Mouse (Mus musculus) ES-Bruce4 (cell line): ENCODE measurements around the gene 4930502E18Rik. TPM values are rescaled to one million over a fixed set of nuclear protein-coding genes. Genes with fewer than 3 reads are reported as not detected.

Source experiments
- H3K27ac ChIP-seq: 2 replicates; pipeline ENCODE4 v1.5.1; 2012; ENCODE audit warnings: low read length, inconsistent platforms; ENCODE audit not compliant: insufficient read depth
- H3K27me3 ChIP-seq: 2 replicates; pipeline ENCODE4 v1.6.1; 2012; ENCODE audit warnings: mild to moderate bottlenecking, low read length, inconsistent platforms; ENCODE audit not compliant: control insufficient read depth, poor library complexity, insufficient read depth, severe bottlenecking
- H3K36me3 ChIP-seq: 2 replicates; pipeline ENCODE4 v1.6.1; 2012; ENCODE audit warnings: inconsistent platforms, mild to moderate bottlenecking, low read length, moderate library complexity; ENCODE audit not compliant: control insufficient read depth, poor library complexity, insufficient read depth, severe bottlenecking
- H3K4me1 ChIP-seq: one replicate; pipeline ENCODE4 v1.8.1; 2011; ENCODE audit warnings: low read length; ENCODE audit not compliant: control insufficient read depth, insufficient read depth
- H3K4me3 ChIP-seq: 2 replicates; pipeline ENCODE4 v1.5.1; 2011; ENCODE audit warnings: low read depth, mild to moderate bottlenecking, low read length
- H3K9ac ChIP-seq: 2 replicates; pipeline ENCODE4 v1.6.1; 2012; ENCODE audit warnings: low read depth, mild to moderate bottlenecking, inconsistent platforms; ENCODE audit not compliant: poor library complexity, severe bottlenecking
- H3K9me3 ChIP-seq: replicated peaks from 2 replicates; pipeline ENCODE4 v1.6.1; 2012; ENCODE audit warnings: mild to moderate bottlenecking, low read length, inconsistent platforms; ENCODE audit not compliant: control insufficient read depth, poor library complexity, insufficient read depth, severe bottlenecking
- CTCF ChIP-seq: IDR thresholded peaks from one replicate; pipeline ENCODE4 v1.8.1; 2011; ENCODE audit warnings: low read depth, low read length
- EP300 ChIP-seq: IDR thresholded peaks from 2 replicates; pipeline ENCODE4 v1.6.1; 2011; ENCODE audit warnings: low read depth, low read length; ENCODE audit not compliant: insufficient read depth
- POLR2A ChIP-seq: IDR thresholded peaks from one replicate; pipeline ENCODE4 v1.8.1; 2011; ENCODE audit warnings: low read length; ENCODE audit not compliant: insufficient read depth
- polyA plus RNA-seq: library from polyadenylated mRNA; stranded (reverse); fragments of >200 nt; gene quantifications from 2 replicates; pipeline ENCODE4 v1.2.4, GENCODE M21; 2011; ENCODE audit warnings: low read depth; ENCODE audit not compliant: missing spikeins, insufficient read depth, insufficient read length

4930502E18Rik gene
- polyA plus RNA-seq, 1 experiment = not detected

DNA sequence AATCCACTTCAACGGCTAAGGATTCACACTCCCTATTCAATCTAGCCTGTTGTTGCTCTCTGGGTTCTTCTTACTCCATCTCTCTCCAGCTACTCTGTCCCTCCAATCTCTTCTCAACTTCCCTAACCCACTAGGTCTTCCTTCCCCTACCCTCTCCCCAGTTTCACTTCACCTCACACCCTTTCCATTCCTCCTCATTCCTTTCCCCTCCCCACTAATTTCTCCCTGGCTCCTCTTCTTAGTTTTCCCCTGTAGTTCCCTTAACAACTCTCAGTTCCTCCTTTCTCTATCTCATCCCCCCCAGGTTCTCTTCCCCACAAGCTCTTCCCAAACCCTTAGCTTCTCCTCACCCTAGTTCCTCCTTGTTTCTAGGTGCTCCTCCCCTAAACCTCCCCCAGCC lies 28.2 kb downstream of the 4930502E18Rik start:
- Histone ChIP-seq H3K27me3 (no peaks in the 10 kb centered on the region), H3K9ac (no peak overlapping the region), H3K4me3 (no peak overlapping the region), H3K9me3 (peaks cover 2% of the 10 kb centered on the region), H3K27ac (no peak overlapping the region), H3K36me3 (no peaks in the 10 kb centered on the region), H3K4me1 (no peaks in the 10 kb centered on the region)
- TF ChIP-seq POLR2A = no peak

DNA sequence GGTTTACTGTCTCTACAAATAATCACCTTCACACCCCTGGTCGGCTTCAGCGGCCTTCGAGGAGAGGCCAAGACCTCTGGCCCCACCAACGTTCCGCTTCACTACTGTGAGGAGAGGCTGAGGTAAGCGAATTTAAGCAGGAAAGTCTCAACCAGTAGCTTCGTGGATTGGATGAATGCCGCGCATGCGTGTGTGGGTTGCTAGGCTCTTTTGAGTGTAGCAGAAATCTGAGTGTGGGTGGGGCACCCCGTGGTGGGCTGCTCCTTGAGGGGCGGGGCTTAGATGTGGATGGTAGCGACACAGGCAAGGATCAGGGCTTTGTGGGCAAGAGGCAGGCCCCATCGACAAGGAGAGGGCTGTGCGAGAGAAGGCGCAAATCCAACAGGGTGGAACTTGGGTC lies 33.1 kb downstream of the 4930502E18Rik start, which contains the start of gene 1700013H16Rik:
TSS of gene 1700013H16Rik (minus strand) at position 96 of the 400 bp plus-strand sequence.
- no peaks in the 10 kb centered on the region for H3K36me3 ChIP-seq

GRCm38 (mm10) chrX:53776276-53776675 lies 51.6 kb downstream of the 4930502E18Rik start, which contains the start of gene Zfp36l3:
Zfp36l3 (minus strand) TSS chrX:53776394.
- Histone ChIP-seq H3K27me3 (no peaks in the 10 kb centered on the region), H3K4me3 (peak within 1 kb of the TSS; percentile 19), H3K9me3 (no peaks in the 10 kb centered on the region; the same call in 1 of the 2 replicates), H3K27ac (no peak within 1 kb of the TSS), H3K4me1 (no peaks in the 10 kb centered on the region), H3K9ac (no peak within 1 kb of the TSS), H3K36me3 (no peaks in the 10 kb centered on the region)
- TF ChIP-seq CTCF (no peak), POLR2A (no peak), EP300 (no peak)

More for the DNA sequence above, 33.1 kb downstream of the 4930502E18Rik start, which contains the start of gene 1700013H16Rik:
- TF ChIP-seq CTCF (no peak), POLR2A (no peak), EP300 (no peak)
- peaks cover 2% of the 10 kb centered on the region for H3K9me3 ChIP-seq
- H3K27me3 ChIP-seq = no peaks in the 10 kb centered on the region
- no peaks in the 10 kb centered on the region for H3K4me1 ChIP-seq
- H3K9ac ChIP-seq = no peak within 1 kb of the TSS
- no peak within 1 kb of the TSS for H3K4me3 ChIP-seq
- H3K27ac ChIP-seq = no peak within 1 kb of the TSS

Other genes with a start within 250 kb of the 4930502E18Rik start
- gene Rtl8c, start 116.8 kb upstream of the 4930502E18Rik start, polyA plus RNA-seq = 6.2 and 7.0 TPM in 2 replicates
- gene Gm14597, start 115.8 kb upstream of the 4930502E18Rik start, polyA plus RNA-seq = not detected in 2 replicates
- gene Rtl8a, start 81.1 kb upstream of the 4930502E18Rik start, polyA plus RNA-seq = 12.2 and 17.0 TPM in 2 replicates
- gene Rtl8b, start 54.4 kb upstream of the 4930502E18Rik start, polyA plus RNA-seq = 9.0 and 12.1 TPM in 2 replicates
- gene 1700013H16Rik, start 33.0 kb downstream of the 4930502E18Rik start, polyA plus RNA-seq = not detected in 2 replicates
- gene Zfp36l3, start 51.6 kb downstream of the 4930502E18Rik start, polyA plus RNA-seq = 2.1 and 2.7 TPM in 2 replicates
- gene Xlr, start 72.9 kb downstream of the 4930502E18Rik start, polyA plus RNA-seq = not detected in 2 replicates